Mouse (Mus musculus) testis, adult 2 months (tissue): ENCODE measurements at regions not wholly inside any gene's neighbourhood (a gene's known extent, or its start where the extent isn't known, plus 50 kb on each side); places are given as distances from the start of the nearest gene placed in this dataset.

ENCODE experiments used
- CTCF ChIP-seq: fragments of 200-500 bp; IDR thresholded peaks from 2 replicates; pipeline ENCODE4 v1.5.1; 2012; ENCODE audit warnings: low read depth, mild to moderate bottlenecking, inconsistent platforms, low read length, moderate library complexity; ENCODE audit not compliant: control insufficient read depth, insufficient read depth, insufficient replicate concordance
- POLR2A ChIP-seq: fragments of 200-500 bp; IDR thresholded peaks from 2 replicates; pipeline ENCODE4 v1.6.1; 2012; ENCODE audit warnings: low read depth, mild to moderate bottlenecking, inconsistent platforms, low read length, moderate library complexity; ENCODE audit not compliant: control insufficient read depth

DNA sequence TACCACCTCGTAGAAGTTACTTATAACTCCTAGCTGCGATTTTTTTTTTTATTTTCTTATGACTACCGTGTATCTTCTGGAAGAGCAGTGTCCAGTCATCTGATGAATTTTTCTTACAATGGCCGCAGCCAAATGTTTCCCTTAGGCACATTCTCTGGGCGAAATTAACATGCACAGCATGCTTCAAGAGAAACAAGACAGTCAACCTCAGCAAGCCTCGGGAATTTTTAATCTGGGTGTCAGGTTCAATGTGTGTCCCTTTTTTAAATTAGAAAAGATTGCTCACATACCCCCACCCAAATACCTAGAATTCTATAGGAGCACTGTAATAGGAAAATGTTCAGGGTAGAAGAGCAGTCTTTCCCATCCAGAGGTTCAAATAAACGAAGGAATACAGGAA is 136.8 kb downstream of the Irs2 start:
- TF ChIP-seq POLR2A (no peak), CTCF (no peak)
